Mouse (Mus musculus) neural tube, embryonic 14.5 days (tissue): ENCODE data around the gene Ltv1. TPM values are rescaled to one million over a fixed set of nuclear protein-coding genes. Genes with fewer than 3 reads are reported as not detected.

Source experiments
- ATAC-seq: fragments of 200-750 bp; cut with Nextera tagmentation; 2 replicates; pipeline ENCODE4 v1.8.0; 2017; ENCODE audit warnings: low read depth, mild to moderate bottlenecking, moderate TSS enrichment, moderate library complexity
- H3K27ac ChIP-seq: fragments of 300-500 bp; sonication (generic); 2 replicates; pipeline ENCODE4 v1.5.1; 2014; ENCODE audit warnings: low read depth, mild to moderate bottlenecking, control low read depth, low read length, moderate library complexity, mixed read lengths
- H3K27me3 ChIP-seq: fragments of 300-500 bp; sonication (generic); 2 replicates; pipeline ENCODE4 v1.6.1; 2014; ENCODE audit warnings: low read length; ENCODE audit not compliant: control insufficient read depth, insufficient read depth
- H3K36me3 ChIP-seq: fragments of 300-500 bp; sonication (generic); 2 replicates; pipeline ENCODE4 v1.6.1; 2014; ENCODE audit warnings: low read length, mixed read lengths; ENCODE audit not compliant: control insufficient read depth, insufficient read depth
- H3K4me1 ChIP-seq: fragments of 300-500 bp; sonication (generic); 2 replicates; pipeline ENCODE4 v1.6.1; 2014; ENCODE audit warnings: low read length; ENCODE audit not compliant: control insufficient read depth, insufficient read depth
- H3K4me2 ChIP-seq: fragments of 300-500 bp; sonication (generic); 2 replicates; pipeline ENCODE4 v1.6.1; 2014; ENCODE audit warnings: mild to moderate bottlenecking, low read depth, low read length, control low read depth
- H3K4me3 ChIP-seq: fragments of 300-500 bp; sonication (generic); 2 replicates; pipeline ENCODE4 v1.5.1; 2014; ENCODE audit warnings: low read depth, low read length, control low read depth, mixed read lengths
- H3K9ac ChIP-seq: fragments of 300-500 bp; sonication (generic); replicated peaks from 2 replicates; pipeline ENCODE4 v1.6.1; 2014; ENCODE audit warnings: low read depth, mild to moderate bottlenecking, control low read depth, low read length, mixed read lengths
- H3K9me3 ChIP-seq: fragments of 300-500 bp; sonication (generic); 2 replicates; pipeline ENCODE4 v1.6.1; 2016; ENCODE audit warnings: low read length; ENCODE audit not compliant: control insufficient read depth
- WGBS: fragments of 180-500 bp; shearing (Covaris S2); extraction: QIAGEN DNeasy Blood & Tissue Kit; methylation state at CpG from one replicate; pipeline ENCODE4 v1.1.7; 2014; 5-methylcytosine and 5-hydroxymethylcytosine counted together
- polyA plus RNA-seq: library from polyadenylated mRNA; unstranded; fragments of >200 nt; fragmentation: Nextera tagmentation; extraction: Ambion mirVana; gene quantifications from 2 replicates; pipeline ENCODE4 v1.2.1, GENCODE M21; 2014

The Ltv1 gene
- polyA plus RNA-seq, 1 experiment from 2014 or later: 27.6 TPM

GRCm38 (mm10) chr10:13177973-13178624 is 14.9 kb downstream of the Ltv1 start, which contains the start of gene Zc2hc1b:
Gene Zc2hc1b (minus strand): TSS chr10:13178023.
- Histone ChIP-seq H3K27ac (no peak within 1 kb of the TSS), H3K9me3 (no peaks in the 10 kb centered on the region), H3K36me3 (peaks cover 48% of the 10 kb centered on the region), H3K9ac (no peak within 1 kb of the TSS), H3K4me3 (no peak within 1 kb of the TSS), H3K27me3 (no peaks in the 10 kb centered on the region), H3K4me1 (no peaks in the 10 kb centered on the region), H3K4me2 (no peak within 1 kb of the TSS)
- WGBS: 62% methylated on average over 7 of the region's 7 CpGs
- no peak for ATAC-seq

GRCm38 (mm10) chr10:13175866-13176265 is 17.1 kb downstream of the Ltv1 start:
- ATAC-seq: no peak
- H3K4me2 ChIP-seq: no peak overlapping the region
- 92% methylated on average over 7 of the region's 7 CpGs for WGBS
- H3K27me3 ChIP-seq: no peaks in the 10 kb centered on the region
- H3K4me3 ChIP-seq: no peak overlapping the region
- no peaks in the 10 kb centered on the region for H3K4me1 ChIP-seq
- no peak overlapping the region for H3K9ac ChIP-seq
- no peaks in the 10 kb centered on the region for H3K9me3 ChIP-seq
- H3K27ac ChIP-seq: no peak overlapping the region
- H3K36me3 ChIP-seq: peaks cover 34% of the 10 kb centered on the region

GRCm38 (mm10) chr10:13172798-13173221 is 20.2 kb downstream of the Ltv1 start:
- H3K27me3 ChIP-seq: no peaks in the 10 kb centered on the region
- peaks cover 6% of the 10 kb centered on the region for H3K36me3 ChIP-seq
- no peak overlapping the region for H3K9ac ChIP-seq
- no peaks in the 10 kb centered on the region for H3K9me3 ChIP-seq
- H3K4me3 ChIP-seq: no peak overlapping the region
- WGBS: 60% methylated on average over 10 of the region's 10 CpGs
- H3K4me1 ChIP-seq: no peaks in the 10 kb centered on the region
- H3K4me2 ChIP-seq: no peak overlapping the region
- ATAC-seq: no peak
- H3K27ac ChIP-seq: no peak overlapping the region

- no peaks in the 10 kb centered on the region for H3K4me1 ChIP-seq
- H3K27me3 ChIP-seq: no peaks in the 10 kb centered on the region
- H3K27ac ChIP-seq: no peak overlapping the region
- no peaks in the 10 kb centered on the region for H3K36me3 ChIP-seq
- H3K9me3 ChIP-seq: no peaks in the 10 kb centered on the region
- 65% methylated on average over 2 of the region's 2 CpGs for WGBS
- no peak overlapping the region for H3K4me2 ChIP-seq
- H3K9ac ChIP-seq: no peak overlapping the region
- no peak overlapping the region for H3K4me3 ChIP-seq
- 0 out of 2 replicates have a peak, but pooled peaks have one; percentile 15 for ATAC-seq
Measured at GRCm38 (mm10) chr10:13171461-13171860, 21.5 kb downstream of the Ltv1 start.

GRCm38 (mm10) chr10:13170739-13171448 is 22.1 kb downstream of the Ltv1 start:
- Histone ChIP-seq H3K9ac (no peak overlapping the region), H3K4me3 (no peak overlapping the region), H3K9me3 (no peaks in the 10 kb centered on the region), H3K4me1 (no peaks in the 10 kb centered on the region), H3K27ac (no peak overlapping the region), H3K27me3 (no peaks in the 10 kb centered on the region), H3K4me2 (no peak overlapping the region), H3K36me3 (no peaks in the 10 kb centered on the region)
- peak; percentile 70 for ATAC-seq
- 54% methylated on average over 12 of the region's 12 CpGs for WGBS

GRCm38 (mm10) chr10:13168461-13168860 is 24.5 kb downstream of the Ltv1 start:
- Histone ChIP-seq H3K9ac (no peak overlapping the region), H3K4me2 (no peak overlapping the region), H3K36me3 (no peaks in the 10 kb centered on the region), H3K9me3 (no peaks in the 10 kb centered on the region), H3K27me3 (no peaks in the 10 kb centered on the region), H3K4me1 (no peaks in the 10 kb centered on the region), H3K4me3 (no peak overlapping the region), H3K27ac (no peak overlapping the region)
- WGBS: 91% methylated on average over 5 of the region's 5 CpGs
- ATAC-seq: no peak

- H3K36me3 ChIP-seq: no peaks in the 10 kb centered on the region
- no peak overlapping the region for H3K4me2 ChIP-seq
- WGBS: 95% methylated on average over 4 of the region's 4 CpGs
Measured at GRCm38 (mm10) chr10:13162031-13162430, 30.9 kb downstream of the Ltv1 start.

GRCm38 (mm10) chr10:13160913-13161312 is 32.1 kb downstream of the Ltv1 start:
- 95% methylated on average over 4 of the region's 4 CpGs for WGBS
- no peaks in the 10 kb centered on the region for H3K4me1 ChIP-seq
- H3K9ac ChIP-seq: no peak overlapping the region
- H3K27ac ChIP-seq: no peak overlapping the region
- no peaks in the 10 kb centered on the region for H3K9me3 ChIP-seq
- no peaks in the 10 kb centered on the region for H3K36me3 ChIP-seq
- H3K4me2 ChIP-seq: no peak overlapping the region
- ATAC-seq: no peak
- no peak overlapping the region for H3K4me3 ChIP-seq
- no peaks in the 10 kb centered on the region for H3K27me3 ChIP-seq

More at GRCm38 (mm10) chr10:13162031-13162430, 30.9 kb downstream of the Ltv1 start:
- Histone ChIP-seq H3K27me3 (no peaks in the 10 kb centered on the region), H3K9me3 (no peaks in the 10 kb centered on the region), H3K9ac (no peak overlapping the region), H3K4me1 (no peaks in the 10 kb centered on the region), H3K4me3 (no peak overlapping the region), H3K27ac (no peak overlapping the region)
- no peak for ATAC-seq

GRCm38 (mm10) chr10:13155377-13155776 is 37.6 kb downstream of the Ltv1 start:
- Histone ChIP-seq H3K4me1 (no peaks in the 10 kb centered on the region), H3K27me3 (no peaks in the 10 kb centered on the region), H3K36me3 (no peaks in the 10 kb centered on the region), H3K9ac (no peak overlapping the region), H3K27ac (no peak overlapping the region), H3K4me2 (no peak overlapping the region), H3K4me3 (no peak overlapping the region), H3K9me3 (no peaks in the 10 kb centered on the region)
- 84% methylated on average over 5 of the region's 5 CpGs for WGBS
- ATAC-seq: no peak
